9 mouse cellular contexts compared by ENCODE assay signal in genomic region chr11:53590368-53590768, GRCm38 (mm10). TPM values are rescaled to one million over a fixed set of nuclear protein-coding genes. Genes with fewer than 3 reads are reported as not detected.
A peak's percentile ranks its signal among the peaks of the same experiment; 100 is the strongest.
DNase-seq lines count a peak whose midpoint lies in the region; ATAC-seq and TF ChIP-seq lines count a peak whose summit lies in the region.
"Had no signal": no experiment of that assay in that cellular context is flagged by ENCODE, and none has a peak within 500 bp of the region (broad histone marks: within the 10 kb centered on the region; RNA-seq: fewer than 3 reads in every experiment).

No protein-coding gene starts in this region.

- peak; percentile 13 to 38 for DNase-seq in heart, adult 18-20 months
- no peak for DNase-seq in heart, adult 8-10 months (ENCODE audit: low spot score)
- DNase-seq in 3T3-L1 (ENCODE audit: low read depth, low spot score) = peak; percentile 32
- DNase-seq in MN1 (ENCODE audit: low spot score) = peak; percentile 47
- DNase-seq in embryo, embryonic 11 days = peak; percentile 58
- peak in 1 of 2 experiments; percentile 63 for DNase-seq in layer of hippocampus, adult 2 months (ENCODE audit: low spot score in 2 of 2)
- peak; percentile 47 to 78 for DNase-seq in thymus, postnatal 10 days (ENCODE audit: low spot score in 2 of 2)

- H3K27ac ChIP-seq in layer of hippocampus, adult 2 months = no peak overlapping the region
- H3K27ac ChIP-seq: midbrain, embryonic 12.5 days had no signal

- peak; percentile 87 for TF ChIP-seq CTCF in layer of hippocampus, adult 2 months (conservative IDR thresholded peaks at IDR 0.05)

- H3K4me3 ChIP-seq in layer of hippocampus, adult 2 months = no peak overlapping the region
- H3K4me3 ChIP-seq: midbrain, embryonic 12.5 days had no signal

- ATAC-seq in megakaryocyte progenitor cell, adult 5-6 weeks (replicated peaks; ENCODE audit: poor library complexity) = peak; percentile 96

RNA-seq across cellular contexts. Expression of gene Kif3a, which starts 23.2 kb away (rescaled TPM):
- 10 to 100 TPM in 1 of 2 experiments, 1 to 10 TPM in 1; 8.4 to 11.2 TPM for total RNA-seq in heart, adult 18-20 months (2021)
- 10 to 100 TPM in 1 of 4 experiments, 1 to 10 TPM in 3; 8.2 to 10.3 (median 8.8) TPM for total RNA-seq in heart, adult 8-10 months (2022)
- total RNA-seq in layer of hippocampus, adult 2 months (2021) = 100 to 1,000 TPM; 130 to 133 TPM
- 3.9 TPM in 2 replicates for total RNA-seq in megakaryocyte progenitor cell, adult 5-6 weeks (2015)
- 6.2 and 9.1 TPM in 2 replicates for total RNA-seq in megakaryocyte progenitor cell, adult 5-6 weeks (2017)

RNA-seq across cellular contexts. Expression of gene Il4, which starts 28.1 kb away (rescaled TPM):
- not detected for total RNA-seq in heart, adult 18-20 months (2021)
- not detected for total RNA-seq in heart, adult 8-10 months (2022)
- not detected for total RNA-seq in layer of hippocampus, adult 2 months (2021)
- not detected in 2 replicates for total RNA-seq in megakaryocyte progenitor cell, adult 5-6 weeks (2015)
- total RNA-seq in megakaryocyte progenitor cell, adult 5-6 weeks (2017) = not detected in 2 replicates

RNA-seq across cellular contexts. Expression of gene Il13, which starts 44.1 kb away (rescaled TPM):
- not detected for total RNA-seq in heart, adult 18-20 months (2021)
- total RNA-seq in heart, adult 8-10 months (2022) = not detected
- total RNA-seq in layer of hippocampus, adult 2 months (2021) = not detected
- total RNA-seq in megakaryocyte progenitor cell, adult 5-6 weeks (2015) = not detected in 2 replicates
- total RNA-seq in megakaryocyte progenitor cell, adult 5-6 weeks (2017) = not detected in 2 replicates

Comparison
In these comparisons a context has a peak if more than half of its experiments do, and no peak if none do; other contexts are left out.
1. RNA of gene Kif3a, which starts 23.2 kb away (total RNA-seq): 130 to 133 TPM in layer of hippocampus, adult 2 months; 8.4 to 11.2 TPM in heart, adult 18-20 months, 8.2 to 10.3 TPM in heart, adult 8-10 months and 3.9 to 9.1 TPM in megakaryocyte progenitor cell, adult 5-6 weeks; every median in the first group is over 10 times any median in the second.